Mouse (Mus musculus) limb, embryonic 11.5 days (tissue): ENCODE measurements at regions not wholly inside any gene's neighbourhood (a gene's known extent, or its start where the extent isn't known, plus 50 kb on each side); places are given as distances from the start of the nearest gene placed in this dataset.
"Not testable (repeated sequence)": the region's sequence is repeated elsewhere in the genome, so short reads cannot be mapped to it uniquely, and the experiment has no call there.

Experiments
- ATAC-seq: fragments of 200-750 bp; cut with Nextera tagmentation; 2 replicates; pipeline ENCODE4 v1.8.0; 2017; ENCODE audit warnings: low read depth; ENCODE audit not compliant: insufficient number of reproducible peaks, low FRiP score, low TSS enrichment
- DNase-seq: peaks from one replicate; pipeline ENCODE4 v3.0.0-alpha.2; 2015; ENCODE audit warnings: low spot score
- H3K27ac ChIP-seq: fragments of 300-500 bp; sonication (generic); replicated peaks from 2 replicates; pipeline ENCODE4 v1.5.1; 2014; ENCODE audit warnings: low read depth, mild to moderate bottlenecking, low read length
- H3K27me3 ChIP-seq: fragments of 300-500 bp; sonication (generic); 2 replicates; pipeline ENCODE4 v1.6.1; 2014; ENCODE audit warnings: mild to moderate bottlenecking, low read length, mixed read lengths; ENCODE audit not compliant: control insufficient read depth, insufficient read depth
- H3K36me3 ChIP-seq: fragments of 300-500 bp; sonication (generic); 2 replicates; pipeline ENCODE4 v1.6.1; 2014; ENCODE audit warnings: mild to moderate bottlenecking, low read length, moderate library complexity, mixed read lengths; ENCODE audit not compliant: control insufficient read depth, insufficient read depth
- H3K4me1 ChIP-seq: fragments of 300-500 bp; sonication (generic); 2 replicates; pipeline ENCODE4 v1.6.1; 2014; ENCODE audit warnings: low read length, mixed read lengths; ENCODE audit not compliant: control insufficient read depth, insufficient read depth
- H3K4me2 ChIP-seq: fragments of 300-500 bp; sonication (generic); 2 replicates; pipeline ENCODE4 v1.6.1; 2014; ENCODE audit warnings: low read depth, mild to moderate bottlenecking, moderate library complexity; ENCODE audit not compliant: severe bottlenecking
- H3K4me3 ChIP-seq: fragments of 300-500 bp; sonication (generic); 2 replicates; pipeline ENCODE4 v1.5.1; 2014; ENCODE audit warnings: low read depth, low read length
- H3K9ac ChIP-seq: fragments of 300-500 bp; sonication (generic); 2 replicates; pipeline ENCODE4 v1.6.1; 2014; ENCODE audit warnings: mild to moderate bottlenecking, low read length
- H3K9me3 ChIP-seq: fragments of 300-500 bp; sonication (generic); 2 replicates; pipeline ENCODE4 v1.6.1; 2016; ENCODE audit warnings: low read length; ENCODE audit not compliant: control insufficient read depth
- WGBS: fragments of 180-500 bp; shearing (Covaris S2); extraction: QIAGEN DNeasy Blood & Tissue Kit; methylation state at CpG from one replicate; pipeline ENCODE4 v1.1.7; 2014; 5-methylcytosine and 5-hydroxymethylcytosine counted together

DNA sequence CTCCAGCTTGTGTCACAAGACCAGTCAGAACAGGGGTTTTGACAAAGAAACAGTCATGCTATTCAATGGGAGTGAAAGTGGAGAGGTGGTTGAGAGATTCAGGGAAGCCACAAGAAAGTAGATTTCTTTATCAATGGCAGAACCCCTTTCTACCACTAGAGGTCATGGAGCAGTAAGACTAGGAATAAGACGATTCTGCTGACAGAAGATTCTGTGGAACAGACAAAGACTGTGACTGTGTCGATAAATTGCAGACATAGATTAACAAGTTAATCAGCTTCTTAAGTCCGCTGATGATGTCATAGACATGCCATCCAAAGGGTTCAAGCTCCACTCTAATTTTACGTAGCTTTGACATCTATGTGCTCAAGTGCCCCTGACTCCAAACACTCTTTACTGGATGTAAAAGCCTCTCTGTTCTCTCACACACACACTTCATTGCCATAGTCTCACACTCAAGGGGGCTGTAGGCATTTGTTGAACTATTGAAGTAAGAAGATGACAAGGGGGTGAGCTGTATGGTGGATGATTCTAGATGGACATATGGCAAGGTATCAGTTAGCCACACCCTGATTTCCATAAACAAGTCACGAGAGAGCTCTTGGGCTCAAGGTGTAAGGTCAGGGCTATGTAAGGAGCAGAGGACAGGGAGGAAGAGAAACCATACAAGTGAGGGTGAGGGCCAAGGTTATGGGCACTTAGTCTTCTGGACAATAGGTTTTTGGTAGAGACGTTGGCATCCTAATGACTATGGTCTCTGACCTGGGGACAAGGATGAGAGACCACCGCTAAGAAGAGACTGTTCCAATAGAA is 102.9 kb upstream of the Fhl2 start:
- no peak overlapping the region for H3K9ac ChIP-seq

GRCm38 (mm10) chr1:43300676-43301075 is 103.9 kb upstream of the Fhl2 start:
- DNase-seq (no peak), ATAC-seq (no peak)
- H3K27ac ChIP-seq, result no peak overlapping the region
- H3K4me2 ChIP-seq, result no peak overlapping the region
- no peaks in the 10 kb centered on the region for H3K36me3 ChIP-seq
- no peaks in the 10 kb centered on the region for H3K9me3 ChIP-seq
- 76% methylated on average over 5 of the region's 5 CpGs for WGBS
- no peaks in the 10 kb centered on the region for H3K4me1 ChIP-seq
- H3K4me3 ChIP-seq, result no peak overlapping the region
- H3K27me3 ChIP-seq, result no peaks in the 10 kb centered on the region
- H3K9ac ChIP-seq, result no peak overlapping the region

More for the DNA sequence above, 102.9 kb upstream of the Fhl2 start:
- 62% methylated on average over 7 of the region's 7 CpGs for WGBS
- no peak overlapping the region for H3K27ac ChIP-seq
- no peak overlapping the region for H3K4me3 ChIP-seq
- H3K4me1 ChIP-seq, result no peaks in the 10 kb centered on the region
- H3K9me3 ChIP-seq, result no peaks in the 10 kb centered on the region
- H3K27me3 ChIP-seq, result no peaks in the 10 kb centered on the region
- ATAC-seq (no peak), DNase-seq (no peak)
- H3K36me3 ChIP-seq, result no peaks in the 10 kb centered on the region
- H3K4me2 ChIP-seq, result no peak overlapping the region

- Histone ChIP-seq H3K9ac (no peak overlapping the region), H3K27me3 (no peaks in the 10 kb centered on the region), H3K4me3 (no peak overlapping the region), H3K9me3 (no peaks in the 10 kb centered on the region), H3K36me3 (no peaks in the 10 kb centered on the region), H3K27ac (no peak overlapping the region), H3K4me1 (no peaks in the 10 kb centered on the region), H3K4me2 (no peak overlapping the region)
- DNase-seq, result no peak
- peak; percentile 28; the same call in 1 of the 2 replicates for ATAC-seq
- WGBS, result 75% methylated on average over 7 of the region's 7 CpGs
Measured at GRCm38 (mm10) chr1:43301866-43302571, 105.2 kb upstream of the Fhl2 start.

DNA sequence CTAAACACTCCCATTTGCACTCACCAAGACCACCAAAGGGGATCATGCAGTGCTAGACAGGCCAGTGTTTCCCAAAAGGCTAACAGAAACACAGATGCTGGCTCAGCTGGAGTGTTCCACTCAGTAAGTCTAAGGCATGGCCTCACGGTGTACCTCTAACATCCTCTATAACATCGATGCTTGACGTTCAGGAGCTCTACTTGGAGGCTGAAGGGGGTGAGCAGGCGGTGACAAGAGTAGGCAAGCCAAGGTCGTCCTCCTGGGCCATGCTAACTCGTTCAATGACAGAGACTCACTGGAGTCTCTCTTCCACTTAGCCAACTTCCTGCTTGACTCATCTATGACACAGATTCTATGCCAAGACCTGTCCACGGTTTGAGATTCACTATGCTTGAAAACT is 105.9 kb upstream of the Fhl2 start:
- no peaks in the 10 kb centered on the region for H3K4me1 ChIP-seq
- H3K27me3 ChIP-seq, result no peaks in the 10 kb centered on the region
- H3K27ac ChIP-seq, result no peak overlapping the region
- H3K9me3 ChIP-seq, result no peaks in the 10 kb centered on the region
- WGBS, result 85% methylated on average over 7 of the region's 7 CpGs
- H3K9ac ChIP-seq, result no peak overlapping the region
- DNase-seq (no peak), ATAC-seq (no peak)
- no peaks in the 10 kb centered on the region for H3K36me3 ChIP-seq
- H3K4me3 ChIP-seq, result no peak overlapping the region
- no peak overlapping the region for H3K4me2 ChIP-seq

GRCm38 (mm10) chr1:43305349-43306278 is 108.8 kb upstream of the Fhl2 start:
- ATAC-seq (no peak), DNase-seq (no peak)
- Histone ChIP-seq H3K4me3 (no peak overlapping the region), H3K4me1 (no peaks in the 10 kb centered on the region), H3K27me3 (no peaks in the 10 kb centered on the region), H3K9me3 (no peaks in the 10 kb centered on the region), H3K9ac (no peak overlapping the region), H3K4me2 (no peak overlapping the region), H3K36me3 (no peaks in the 10 kb centered on the region), H3K27ac (no peak overlapping the region)
- 58% methylated on average over 9 of the region's 9 CpGs for WGBS

GRCm38 (mm10) chr1:43310711-43311695 is 114.2 kb upstream of the Fhl2 start:
- H3K27ac ChIP-seq, result no peak overlapping the region
- no peak overlapping the region for H3K4me2 ChIP-seq
- no peak for ATAC-seq
- no peak overlapping the region for H3K4me3 ChIP-seq
- H3K27me3 ChIP-seq, result no peaks in the 10 kb centered on the region
- H3K9me3 ChIP-seq, result no peaks in the 10 kb centered on the region
- DNase-seq, result peak; percentile 26
- H3K4me1 ChIP-seq, result no peaks in the 10 kb centered on the region
- 49% methylated on average over 16 of the region's 16 CpGs for WGBS
- no peak overlapping the region for H3K9ac ChIP-seq
- H3K36me3 ChIP-seq, result no peaks in the 10 kb centered on the region

- not testable (repeated sequence) for H3K9me3 ChIP-seq, ATAC-seq, H3K4me1 ChIP-seq, H3K4me2 ChIP-seq, H3K36me3 ChIP-seq, H3K4me3 ChIP-seq, DNase-seq, H3K9ac ChIP-seq, H3K27ac ChIP-seq, H3K27me3 ChIP-seq
- WGBS, result 87% methylated on average over 12 of the region's 12 CpGs
Measured at GRCm38 (mm10) chr1:43316331-43316730, 119.5 kb upstream of the Fhl2 start.
